Mouse (Mus musculus): ENCODE measurements around the gene Eif3l. TPM values are rescaled to one million over a fixed set of nuclear protein-coding genes. Genes with fewer than 3 reads are reported as not detected.

Eif3l gene
- polyA plus RNA-seq (2012; ENCODE audit: insufficient read depth, insufficient read length, low replicate concordance, missing spikeins) = not detected in 2 replicates

- peak within 1 kb of the TSS; percentile 50 for H3K27ac ChIP-seq (ENCODE audit: insufficient read depth, low read depth, low read length)
Observed at GRCm38 (mm10) chr15:79074913-79075532, at the start of gene Eif3l. Gene Eif3l (plus strand): TSS chr15:79075179.

GRCm38 (mm10) chr15:79025687-79026308, 49.2 kb upstream of the Eif3l start:
- Histone ChIP-seq H3K27ac (ENCODE audit: insufficient read depth, low read depth, low read length) (no peak overlapping the region), H3K4me1 (ENCODE audit: control insufficient read depth, insufficient read depth, low read length) (peaks cover 39% of the 10 kb centered on the region), H3K4me3 (ENCODE audit: insufficient read depth, low read depth, low read length) (peak overlapping the region; percentile 31)
- TF ChIP-seq POLR2A (IDR thresholded peaks at IDR 0.05; ENCODE audit: insufficient read depth, low read depth, low read length) (no peak), CTCF (IDR thresholded peaks at IDR 0.05; ENCODE audit: insufficient read depth, low read depth, low read length) (no peak)
- WGBS = 15% methylated on average over 18 of the region's 18 CpGs

More at GRCm38 (mm10) chr15:79074913-79075532, at the start of gene Eif3l:
- WGBS = 1% methylated on average over 49 of the region's 49 CpGs
- H3K4me3 ChIP-seq (ENCODE audit: insufficient read depth, low read depth, low read length) = peak within 1 kb of the TSS; percentile 80
- no peak for TF ChIP-seq CTCF (IDR thresholded peaks at IDR 0.05; ENCODE audit: insufficient read depth, low read depth, low read length)
- peak; percentile 54 for TF ChIP-seq POLR2A (IDR thresholded peaks at IDR 0.05; ENCODE audit: insufficient read depth, low read depth, low read length)
- H3K4me1 ChIP-seq (ENCODE audit: control insufficient read depth, insufficient read depth, low read length) = peaks cover 14% of the 10 kb centered on the region

- Histone ChIP-seq H3K4me1 (ENCODE audit: control insufficient read depth, insufficient read depth, low read length) (peaks cover 44% of the 10 kb centered on the region), H3K27ac (ENCODE audit: insufficient read depth, low read depth, low read length) (no peak overlapping the region), H3K4me3 (ENCODE audit: insufficient read depth, low read depth, low read length) (no peak overlapping the region)
- WGBS = 50% methylated on average over 14 of the region's 14 CpGs
- TF ChIP-seq POLR2A (IDR thresholded peaks at IDR 0.05; ENCODE audit: insufficient read depth, low read depth, low read length) (no peak), CTCF (IDR thresholded peaks at IDR 0.05; ENCODE audit: insufficient read depth, low read depth, low read length) (no peak)
Observed at GRCm38 (mm10) chr15:79026511-79027290, 48.3 kb upstream of the Eif3l start.

- TF ChIP-seq POLR2A (IDR thresholded peaks at IDR 0.05; ENCODE audit: insufficient read depth, low read depth, low read length) = no peak
- TF ChIP-seq CTCF (IDR thresholded peaks at IDR 0.05; ENCODE audit: insufficient read depth, low read depth, low read length) = no peak
- peaks cover 43% of the 10 kb centered on the region for H3K4me1 ChIP-seq (ENCODE audit: control insufficient read depth, insufficient read depth, low read length)
- H3K27ac ChIP-seq (ENCODE audit: insufficient read depth, low read depth, low read length) = peak overlapping the region; percentile 75
- 6% methylated on average over 43 of the region's 46 CpGs for WGBS
- peak overlapping the region; percentile 80 for H3K4me3 ChIP-seq (ENCODE audit: insufficient read depth, low read depth, low read length)
Observed at GRCm38 (mm10) chr15:79027291-79028205, 47.4 kb upstream of the Eif3l start.

GRCm38 (mm10) chr15:79028237-79028738, 46.7 kb upstream of the Eif3l start, which contains the start of gene H1f0:
Gene H1f0 (plus strand): TSS chr15:79028450.
- under 1% methylated on average over 56 of the region's 58 CpGs for WGBS
- TF ChIP-seq POLR2A (IDR thresholded peaks at IDR 0.05; ENCODE audit: insufficient read depth, low read depth, low read length) (peak; percentile 77), CTCF (IDR thresholded peaks at IDR 0.05; ENCODE audit: insufficient read depth, low read depth, low read length) (no peak)
- H3K4me1 ChIP-seq (ENCODE audit: control insufficient read depth, insufficient read depth, low read length) = peaks cover 36% of the 10 kb centered on the region

GRCm38 (mm10) chr15:79028823-79029484, 46.0 kb upstream of the Eif3l start:
- Histone ChIP-seq H3K4me3 (ENCODE audit: insufficient read depth, low read depth, low read length) (peak overlapping the region; percentile 80), H3K4me1 (ENCODE audit: control insufficient read depth, insufficient read depth, low read length) (peaks cover 33% of the 10 kb centered on the region), H3K27ac (ENCODE audit: insufficient read depth, low read depth, low read length) (peak overlapping the region; percentile 83)
- 18% methylated on average over 16 of the region's 16 CpGs for WGBS
- TF ChIP-seq POLR2A (IDR thresholded peaks at IDR 0.05; ENCODE audit: insufficient read depth, low read depth, low read length) = no peak

More at GRCm38 (mm10) chr15:79028237-79028738, 46.7 kb upstream of the Eif3l start, which contains the start of gene H1f0:
- peak within 1 kb of the TSS; percentile 83 for H3K27ac ChIP-seq (ENCODE audit: insufficient read depth, low read depth, low read length)
- H3K4me3 ChIP-seq (ENCODE audit: insufficient read depth, low read depth, low read length) = peak within 1 kb of the TSS; percentile 80

- Histone ChIP-seq H3K27ac (ENCODE audit: insufficient read depth, low read depth, low read length) (no peak overlapping the region), H3K4me3 (ENCODE audit: insufficient read depth, low read depth, low read length) (peak overlapping the region; percentile 20), H3K4me1 (ENCODE audit: control insufficient read depth, insufficient read depth, low read length) (peaks cover 33% of the 10 kb centered on the region)
- TF ChIP-seq CTCF (IDR thresholded peaks at IDR 0.05; ENCODE audit: insufficient read depth, low read depth, low read length) = no peak
- no peak for TF ChIP-seq POLR2A (IDR thresholded peaks at IDR 0.05; ENCODE audit: insufficient read depth, low read depth, low read length)
- WGBS = 5% methylated on average over 11 of the region's 11 CpGs
Observed at GRCm38 (mm10) chr15:79029519-79030241, 45.3 kb upstream of the Eif3l start.

All from olfactory bulb, adult 2 months (tissue).